Mouse (Mus musculus): Measurements from ENCODE around the gene Vps53.

DNA sequence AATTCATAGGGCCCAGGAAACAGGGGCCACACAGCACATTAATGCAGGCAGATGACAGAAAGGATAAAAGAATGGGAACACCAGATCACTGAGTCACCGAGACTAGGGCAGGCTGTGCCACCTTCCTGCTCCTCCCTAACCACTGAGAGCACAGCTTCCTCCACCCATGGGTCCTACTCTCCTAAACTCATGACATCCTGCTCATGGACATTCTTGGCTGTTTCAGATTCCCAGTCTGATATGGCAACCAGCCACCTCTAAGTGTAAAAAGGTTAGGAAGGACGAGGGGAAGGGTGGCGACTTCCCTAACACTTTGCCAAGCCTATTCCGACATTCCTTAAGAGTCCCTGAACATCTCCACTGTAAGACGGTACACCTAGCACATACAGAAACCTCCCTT lies 48.6 kb downstream of the Vps53 start:
- TF ChIP-seq POLR2A (IDR thresholded peaks at IDR 0.05; ENCODE audit: low read depth, low read length): no peak
- no peak for TF ChIP-seq CTCF (IDR thresholded peaks at IDR 0.05; ENCODE audit: extremely low read depth, insufficient read length, insufficient replicate concordance, low read depth, low read length)
